Mouse (Mus musculus): ENCODE measurements around the gene Nfic. TPM values are rescaled to one million over a fixed set of nuclear protein-coding genes. Genes with fewer than 3 reads are reported as not detected.
A peak's percentile ranks its signal among the peaks of the same experiment; 100 is the strongest.

Gene Nfic
- polyA plus RNA-seq, 1 experiment from 2014 or later = 21.1 TPM

DNA sequence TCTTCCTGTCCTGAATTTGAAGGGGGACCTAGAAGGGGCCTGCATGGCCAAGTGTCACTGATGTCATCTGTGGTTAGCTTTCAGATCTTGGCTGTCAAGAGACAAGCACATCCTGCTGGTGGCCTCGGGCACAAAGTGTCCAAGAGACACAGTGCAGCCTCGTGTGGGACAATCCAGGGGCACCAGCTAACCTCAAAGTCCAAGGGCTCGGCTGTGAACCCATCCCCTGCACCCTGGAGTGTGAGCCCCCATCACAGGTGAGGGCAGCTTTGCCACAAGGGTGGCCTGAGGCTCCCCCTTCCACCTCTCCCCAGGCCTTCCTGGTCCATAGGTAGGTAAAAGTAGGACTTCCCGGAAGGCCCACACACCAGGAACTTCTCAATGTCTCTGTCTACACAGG is 8.1 kb upstream of the Nfic start:
- no peak overlapping the region for H3K4me2 ChIP-seq (ENCODE audit: low read depth, low read length)
- no peak overlapping the region for H3K27ac ChIP-seq (ENCODE audit: low read depth)
- H3K27me3 ChIP-seq (ENCODE audit: insufficient read depth, low read length) = peaks cover 66% of the 10 kb centered on the region
- no peaks in the 10 kb centered on the region for H3K36me3 ChIP-seq (replicated peaks; ENCODE audit: insufficient read depth, low read length)
- peak; percentile 10 for DNase-seq
- no peak for TF ChIP-seq EP300 (IDR thresholded peaks at IDR 0.05; ENCODE audit: low read depth)
- no peak for TF ChIP-seq CTCF (IDR thresholded peaks at IDR 0.05; ENCODE audit: low read depth)
- H3K9me3 ChIP-seq (ENCODE audit: low read length) = no peaks in the 10 kb centered on the region
- WGBS (ENCODE audit: insufficient replicate concordance) = 42% methylated on average over 4 of the region's 4 CpGs
- ATAC-seq = no peak
- peaks cover 17% of the 10 kb centered on the region for H3K4me1 ChIP-seq (ENCODE audit: insufficient read depth)
- no peak overlapping the region for H3K9ac ChIP-seq (replicated peaks)
- H3K4me3 ChIP-seq (ENCODE audit: low read depth, low read length) = no peak overlapping the region

DNA sequence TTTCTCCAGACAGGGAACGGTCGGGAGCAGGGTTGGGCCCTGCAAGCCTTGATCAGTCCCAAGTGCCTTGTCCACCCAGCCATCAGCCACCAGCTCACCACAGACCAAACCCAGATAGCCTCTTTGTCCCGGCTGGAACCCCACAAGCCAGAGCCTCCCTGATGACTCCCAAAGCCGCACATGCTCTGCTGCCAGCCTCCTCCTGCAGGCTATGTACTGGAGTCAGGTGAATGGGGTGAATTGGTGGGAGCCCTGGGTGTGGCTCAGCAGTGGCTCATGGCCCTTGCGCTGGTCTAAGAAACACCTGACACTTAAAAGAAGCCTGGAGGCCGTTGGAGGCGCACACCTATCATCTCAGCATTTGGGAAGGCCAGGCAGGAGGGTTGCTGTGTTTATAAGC is 7.5 kb upstream of the Nfic start:
- WGBS (ENCODE audit: insufficient replicate concordance) = 79% methylated on average over 7 of the region's 7 CpGs
- H3K27me3 ChIP-seq (ENCODE audit: insufficient read depth, low read length) = peaks cover 68% of the 10 kb centered on the region
- no peaks in the 10 kb centered on the region for H3K36me3 ChIP-seq (replicated peaks; ENCODE audit: insufficient read depth, low read length)
- H3K4me1 ChIP-seq (ENCODE audit: insufficient read depth) = peaks cover 17% of the 10 kb centered on the region
- ATAC-seq = no peak
- H3K27ac ChIP-seq (ENCODE audit: low read depth) = no peak overlapping the region
- H3K9me3 ChIP-seq (ENCODE audit: low read length) = no peaks in the 10 kb centered on the region
- TF ChIP-seq CTCF (IDR thresholded peaks at IDR 0.05; ENCODE audit: low read depth) = no peak
- TF ChIP-seq EP300 (IDR thresholded peaks at IDR 0.05; ENCODE audit: low read depth) = no peak
- no peak overlapping the region for H3K4me2 ChIP-seq (ENCODE audit: low read depth, low read length)
- H3K4me3 ChIP-seq (ENCODE audit: low read depth, low read length) = no peak overlapping the region
- no peak overlapping the region for H3K9ac ChIP-seq (replicated peaks)
- peak; percentile 13 for DNase-seq

DNA sequence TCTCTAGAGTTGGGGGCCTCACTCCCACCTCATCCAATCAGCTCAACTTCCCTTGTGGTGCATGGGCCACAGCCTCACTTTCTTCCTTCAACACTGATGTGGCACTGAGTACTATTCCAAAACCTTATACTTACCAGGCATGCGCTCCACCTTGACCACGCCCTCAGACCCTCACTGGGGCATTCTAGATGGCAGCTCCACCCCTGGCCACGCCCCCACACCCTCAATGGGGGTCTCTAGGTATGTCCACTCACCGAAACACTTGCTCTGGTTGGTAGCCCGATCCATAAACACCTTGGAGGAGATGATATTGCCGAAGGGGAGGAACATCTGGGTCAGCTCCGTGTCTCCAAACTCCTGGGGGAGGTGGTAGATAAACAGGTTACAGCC is 7.0 kb upstream of the Nfic start:
- no peak for TF ChIP-seq CTCF (IDR thresholded peaks at IDR 0.05; ENCODE audit: low read depth)
- no peak for TF ChIP-seq EP300 (IDR thresholded peaks at IDR 0.05; ENCODE audit: low read depth)
- peak overlapping the region; percentile 35; the same call in 1 of the 2 replicates for H3K4me2 ChIP-seq (ENCODE audit: low read depth, low read length)
- H3K9ac ChIP-seq (replicated peaks) = no peak overlapping the region
- 38% methylated on average over 7 of the region's 7 CpGs for WGBS (ENCODE audit: insufficient replicate concordance)
- peak; percentile 22 for DNase-seq
- H3K4me3 ChIP-seq (ENCODE audit: low read depth, low read length) = no peak overlapping the region
- H3K4me1 ChIP-seq (ENCODE audit: insufficient read depth) = peaks cover 17% of the 10 kb centered on the region
- H3K9me3 ChIP-seq (ENCODE audit: low read length) = no peaks in the 10 kb centered on the region
- H3K36me3 ChIP-seq (replicated peaks; ENCODE audit: insufficient read depth, low read length) = no peaks in the 10 kb centered on the region
- H3K27me3 ChIP-seq (ENCODE audit: insufficient read depth, low read length) = peaks cover 73% of the 10 kb centered on the region
- H3K27ac ChIP-seq (ENCODE audit: low read depth) = no peak overlapping the region
- ATAC-seq = no peak

DNA sequence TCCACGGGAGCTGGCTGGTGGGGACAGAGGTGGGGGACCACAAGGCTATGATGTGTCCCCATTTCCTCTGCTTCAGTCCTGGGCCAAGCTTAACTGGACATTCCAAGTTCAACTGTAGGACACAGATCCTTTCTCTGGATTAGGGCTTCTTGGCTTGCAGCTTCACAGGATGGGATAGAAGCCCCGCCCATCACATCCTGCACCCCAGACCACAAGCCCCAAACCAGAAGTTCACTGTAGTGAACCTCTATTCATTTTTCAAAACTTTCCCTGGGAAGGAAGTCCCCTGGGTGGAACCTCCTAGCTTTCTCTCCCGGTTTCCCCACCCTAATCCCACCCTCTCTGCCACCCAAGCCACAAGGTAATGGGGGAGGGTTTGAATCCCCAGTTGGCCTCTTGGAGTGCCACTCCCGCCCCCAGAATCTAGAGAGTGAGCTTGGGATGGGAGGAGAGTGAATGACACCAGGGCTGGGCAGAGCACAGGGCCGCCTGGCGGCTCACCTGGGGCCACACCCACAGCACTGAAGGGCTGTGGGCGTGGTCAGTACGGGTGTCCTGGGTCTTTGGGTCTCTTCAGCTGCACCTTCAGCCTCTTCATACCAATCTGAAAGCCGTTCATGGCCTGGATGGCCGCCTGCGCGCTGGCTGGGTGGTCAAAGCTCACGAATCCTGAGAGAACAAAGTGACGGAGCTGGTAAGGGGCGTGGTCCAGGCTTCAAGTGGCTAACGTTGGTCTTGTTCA is 6.4 kb upstream of the Nfic start:
- Histone ChIP-seq H3K36me3 (replicated peaks; ENCODE audit: insufficient read depth, low read length) (no peaks in the 10 kb centered on the region), H3K9me3 (ENCODE audit: low read length) (no peaks in the 10 kb centered on the region), H3K27me3 (ENCODE audit: insufficient read depth, low read length) (peaks cover 77% of the 10 kb centered on the region), H3K27ac (ENCODE audit: low read depth) (no peak overlapping the region), H3K9ac (replicated peaks) (no peak overlapping the region), H3K4me2 (ENCODE audit: low read depth, low read length) (peak overlapping the region; percentile 35; the same call in 1 of the 2 replicates), H3K4me1 (ENCODE audit: insufficient read depth) (peaks cover 17% of the 10 kb centered on the region), H3K4me3 (ENCODE audit: low read depth, low read length) (no peak overlapping the region)
- 2% methylated on average over 16 of the region's 16 CpGs for WGBS (ENCODE audit: insufficient replicate concordance)
- TF ChIP-seq CTCF (IDR thresholded peaks at IDR 0.05; ENCODE audit: low read depth) (no peak), EP300 (IDR thresholded peaks at IDR 0.05; ENCODE audit: low read depth) (no peak)
- ATAC-seq (no peak), DNase-seq (peak; percentile 14)

DNA sequence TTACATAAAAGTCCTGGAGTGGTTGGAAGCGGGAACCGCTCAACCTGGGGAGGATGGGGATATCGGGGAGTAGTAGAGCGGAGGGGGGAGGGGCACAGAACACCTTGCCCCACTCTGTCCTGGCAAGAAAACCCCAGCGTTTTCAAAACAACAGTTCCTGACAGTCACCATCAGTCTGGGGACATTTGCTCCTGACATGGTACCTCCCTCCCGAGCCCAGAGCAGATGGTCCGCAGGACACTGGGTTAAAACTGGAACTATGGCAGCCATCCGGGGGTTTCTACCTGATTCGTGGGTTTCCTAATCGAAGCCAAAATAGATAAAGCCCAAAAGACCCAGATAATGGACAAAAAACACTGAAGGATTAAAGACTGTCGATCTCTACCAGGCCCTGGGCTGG is 5.5 kb upstream of the Nfic start:
- H3K27ac ChIP-seq (ENCODE audit: low read depth) = no peak overlapping the region
- peaks cover 79% of the 10 kb centered on the region for H3K27me3 ChIP-seq (ENCODE audit: insufficient read depth, low read length)
- TF ChIP-seq EP300 (IDR thresholded peaks at IDR 0.05; ENCODE audit: low read depth) (no peak), CTCF (IDR thresholded peaks at IDR 0.05; ENCODE audit: low read depth) (no peak)
- peaks cover 17% of the 10 kb centered on the region for H3K4me1 ChIP-seq (ENCODE audit: insufficient read depth)
- ATAC-seq (no peak), DNase-seq (no peak)
- WGBS (ENCODE audit: insufficient replicate concordance) = 29% methylated on average over 11 of the region's 11 CpGs
- no peak overlapping the region for H3K9ac ChIP-seq (replicated peaks)
- H3K36me3 ChIP-seq (replicated peaks; ENCODE audit: insufficient read depth, low read length) = no peaks in the 10 kb centered on the region
- no peak overlapping the region for H3K4me2 ChIP-seq (ENCODE audit: low read depth, low read length)
- H3K9me3 ChIP-seq (ENCODE audit: low read length) = no peaks in the 10 kb centered on the region
- H3K4me3 ChIP-seq (ENCODE audit: low read depth, low read length) = no peak overlapping the region

DNA sequence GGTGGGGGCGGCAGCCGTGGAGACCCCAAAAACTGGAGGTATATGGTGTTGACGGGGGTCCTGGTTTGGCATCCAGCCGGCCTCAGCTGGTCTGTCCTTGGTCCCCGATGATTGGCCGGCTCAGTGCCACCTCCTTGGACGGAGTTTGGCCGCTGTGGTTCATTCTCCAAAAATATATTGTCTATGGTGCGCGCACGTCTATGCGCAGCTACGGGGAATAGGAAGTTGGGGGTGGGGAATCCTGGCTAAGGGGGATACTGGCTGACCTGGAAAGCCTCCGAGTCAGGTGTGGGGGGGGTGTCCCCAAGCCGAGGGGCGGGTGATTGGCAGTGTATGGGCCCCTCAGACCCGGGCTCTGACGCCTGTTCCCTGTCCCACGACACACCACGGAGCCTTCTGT is 5.0 kb upstream of the Nfic start:
- DNase-seq = no peak
- Histone ChIP-seq H3K36me3 (replicated peaks; ENCODE audit: insufficient read depth, low read length) (no peaks in the 10 kb centered on the region), H3K4me3 (ENCODE audit: low read depth, low read length) (no peak overlapping the region), H3K9me3 (ENCODE audit: low read length) (no peaks in the 10 kb centered on the region), H3K27ac (ENCODE audit: low read depth) (no peak overlapping the region), H3K4me2 (ENCODE audit: low read depth, low read length) (no peak overlapping the region), H3K9ac (replicated peaks) (no peak overlapping the region), H3K4me1 (ENCODE audit: insufficient read depth) (peaks cover 17% of the 10 kb centered on the region), H3K27me3 (ENCODE audit: insufficient read depth, low read length) (peaks cover 81% of the 10 kb centered on the region)
- ATAC-seq = no peak
- 24% methylated on average over 20 of the region's 20 CpGs for WGBS (ENCODE audit: insufficient replicate concordance)
- no peak for TF ChIP-seq EP300 (IDR thresholded peaks at IDR 0.05; ENCODE audit: low read depth)
- no peak for TF ChIP-seq CTCF (IDR thresholded peaks at IDR 0.05; ENCODE audit: low read depth)

Data from liver, postnatal 0 days (tissue).